8 mouse cellular contexts compared by ENCODE assay signal in the genomic region with DNA sequence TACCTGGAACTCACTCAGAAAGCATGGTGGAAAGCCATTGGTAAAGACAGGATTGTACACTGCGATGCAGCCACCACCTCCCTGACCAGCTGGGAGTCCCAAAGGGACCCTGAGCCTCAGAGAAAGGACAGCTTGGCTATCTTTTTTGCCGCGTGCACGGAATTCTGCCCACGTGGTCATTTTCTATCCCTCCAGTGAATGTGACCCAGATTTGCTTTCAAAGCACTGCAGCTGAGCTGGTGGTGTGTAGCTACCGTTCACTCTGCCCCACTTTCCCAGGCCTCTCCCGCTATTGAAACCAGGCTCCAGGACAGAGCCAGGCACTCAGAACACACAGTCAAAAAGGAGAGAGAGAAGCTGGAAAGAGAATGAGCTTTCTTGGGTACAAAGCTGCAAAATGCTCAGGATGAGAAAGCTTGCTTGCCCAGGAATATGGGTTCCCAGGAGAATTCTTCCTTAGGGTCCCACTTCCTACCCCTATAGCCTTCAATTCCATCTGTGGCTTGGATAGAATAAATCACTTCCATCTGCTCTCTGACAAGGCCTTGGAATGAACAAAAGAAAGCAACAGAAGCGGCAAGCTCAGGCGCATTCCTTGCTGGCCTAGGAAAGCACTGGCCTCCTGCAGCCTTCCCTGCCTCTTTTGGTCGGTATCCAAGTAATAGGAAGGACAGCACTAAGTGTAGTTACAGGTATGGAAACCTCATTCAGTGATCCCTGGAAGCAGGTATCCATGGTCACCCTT. TPM values are rescaled to one million over a fixed set of nuclear protein-coding genes. Genes with fewer than 3 reads are reported as not detected.
DNase-seq lines count a peak whose midpoint lies in the region; ATAC-seq lines count a peak whose summit lies in the region.

No protein-coding gene starts in this region.

- H3K27ac ChIP-seq in heart, embryonic 13.5 days (replicated peaks): peak overlapping the region; percentile 48
- H3K27ac ChIP-seq in forebrain, embryonic 16.5 days (ENCODE audit: low read length): peak overlapping the region; percentile 87
- H3K27ac ChIP-seq in limb, embryonic 12.5 days: peak overlapping the region; percentile 69

- peaks cover 32% of the 10 kb centered on the region for H3K4me1 ChIP-seq in heart, embryonic 13.5 days
- H3K4me1 ChIP-seq in forebrain, embryonic 16.5 days (replicated peaks; ENCODE audit: control insufficient read depth, insufficient read depth, low read length): peaks cover 36% of the 10 kb centered on the region
- H3K4me1 ChIP-seq in limb, embryonic 12.5 days (replicated peaks): peaks cover 20% of the 10 kb centered on the region

- H3K9me3 ChIP-seq in heart, embryonic 13.5 days: no peaks in the 10 kb centered on the region
- H3K9me3 ChIP-seq in forebrain, embryonic 16.5 days (ENCODE audit: control insufficient read depth, low read length): no peaks in the 10 kb centered on the region
- H3K9me3 ChIP-seq in limb, embryonic 12.5 days: no peaks in the 10 kb centered on the region

- WGBS in heart, embryonic 13.5 days: 52% methylated on average over 10 of the region's 10 CpGs
- WGBS in forebrain, embryonic 16.5 days: 21% methylated on average over 10 of the region's 10 CpGs
- 52% methylated on average over 10 of the region's 10 CpGs for whole genome bisulfite sequencing in limb, embryonic 12.5 days

- DNase-seq in heart, postnatal 36 days: no peak
- DNase-seq in cerebellum, adult 18-20 months: peak; percentile 62 to 68
- DNase-seq in right cerebral cortex, postnatal 14 days: peak; percentile 60
- no peak for DNase-seq in urinary bladder, postnatal 36 days (ENCODE audit: low spot score in 2 of 2)
- DNase-seq in spleen, postnatal 4 days (ENCODE audit: low spot score in 2 of 2): no peak

- H3K27me3 ChIP-seq in heart, embryonic 13.5 days (replicated peaks): no peaks in the 10 kb centered on the region
- no peaks in the 10 kb centered on the region for H3K27me3 ChIP-seq in forebrain, embryonic 16.5 days (replicated peaks; ENCODE audit: control insufficient read depth, insufficient read depth, low read length)
- no peaks in the 10 kb centered on the region for H3K27me3 ChIP-seq in limb, embryonic 12.5 days

- intact Hi-C loops in heart, postnatal 36 days (cut with DNase I): no loop called here

- peak overlapping the region; percentile 47 for H3K9ac ChIP-seq in heart, embryonic 13.5 days
- H3K9ac ChIP-seq in forebrain, embryonic 16.5 days (replicated peaks; ENCODE audit: low read depth, low read length): peak overlapping the region; percentile 36; the same call in 1 of the 2 replicates
- H3K9ac ChIP-seq in limb, embryonic 12.5 days (replicated peaks): no peak overlapping the region

- peaks cover 2% of the 10 kb centered on the region; the same call in 1 of the 2 replicates for H3K36me3 ChIP-seq in heart, embryonic 13.5 days
- H3K36me3 ChIP-seq in forebrain, embryonic 16.5 days (ENCODE audit: control insufficient read depth, insufficient read depth): peaks cover 10% of the 10 kb centered on the region; the same call in 1 of the 2 replicates
- no peaks in the 10 kb centered on the region for H3K36me3 ChIP-seq in limb, embryonic 12.5 days

- H3K4me3 ChIP-seq in heart, embryonic 13.5 days: no peak overlapping the region
- H3K4me3 ChIP-seq in forebrain, embryonic 16.5 days (replicated peaks; ENCODE audit: low read length): no peak overlapping the region
- no peak overlapping the region for H3K4me3 ChIP-seq in limb, embryonic 12.5 days (replicated peaks)

- no peak overlapping the region for H3K4me2 ChIP-seq in heart, embryonic 13.5 days
- H3K4me2 ChIP-seq in forebrain, embryonic 16.5 days (ENCODE audit: low read length): 0 out of 2 replicates have a peak overlapping the region, but pooled peaks have one; percentile 7
- H3K4me2 ChIP-seq in limb, embryonic 12.5 days: no peak overlapping the region

- no peak for ATAC-seq in heart, embryonic 13.5 days (ENCODE audit: extremely low read depth, insufficient number of reproducible peaks, low FRiP score, low TSS enrichment)
- ATAC-seq in forebrain, embryonic 16.5 days: peak; percentile 68
- ATAC-seq in limb, embryonic 12.5 days (ENCODE audit: insufficient number of reproducible peaks, insufficient read depth, low FRiP score, low TSS enrichment, low read depth): no peak

RNA-seq across cellular contexts. Expression of a gene that starts 6.9 kb away (rescaled TPM):
- polyA plus RNA-seq in heart, embryonic 13.5 days (2015; fragmentation: Nextera tagmentation; extraction: Ambion mirVana): 43.7 and 44.6 TPM in 2 replicates
- 100 to 1,000 TPM; 228 to 240 TPM for total RNA-seq in heart, postnatal 36 days (2021)
- polyA plus RNA-seq in forebrain, embryonic 16.5 days (2015; fragmentation: Nextera tagmentation; extraction: Ambion mirVana): 75.0 and 82.9 TPM in 2 replicates
- polyA plus RNA-seq in limb, embryonic 12.5 days (2016; fragmentation: Nextera tagmentation; extraction: Ambion mirVana): 61.5 and 62.1 TPM in 2 replicates

RNA-seq across cellular contexts. Expression of a gene that starts 40.8 kb away (rescaled TPM):
- 423 and 513 TPM in 2 replicates for polyA plus RNA-seq in heart, embryonic 13.5 days (2015; fragmentation: Nextera tagmentation; extraction: Ambion mirVana)
- 100 to 1,000 TPM; 432 to 469 TPM for total RNA-seq in heart, postnatal 36 days (2021)
- 348 and 362 TPM in 2 replicates for polyA plus RNA-seq in forebrain, embryonic 16.5 days (2015; fragmentation: Nextera tagmentation; extraction: Ambion mirVana)
- polyA plus RNA-seq in limb, embryonic 12.5 days (2016; fragmentation: Nextera tagmentation; extraction: Ambion mirVana): 337 and 345 TPM in 2 replicates

Comparison
In these comparisons a context has a peak if more than half of its experiments do, and no peak if none do; other contexts are left out.
1. DNase-seq: peak in cerebellum, adult 18-20 months (2 of 2) and right cerebral cortex, postnatal 14 days (single experiment); none in heart, postnatal 36 days (0 of 2), urinary bladder, postnatal 36 days (0 of 2) and spleen, postnatal 4 days (0 of 2).
2. Peak in every context shown above with its lines, with median percentiles within 50 percentile points of each other: H3K27ac ChIP-seq.